Mouse (Mus musculus): ENCODE measurements around the gene Ggt6. TPM values are rescaled to one million over a fixed set of nuclear protein-coding genes. Genes with fewer than 3 reads are reported as not detected.

Gene Ggt6
- polyA plus RNA-seq, 1 experiment, result not detected

DNA sequence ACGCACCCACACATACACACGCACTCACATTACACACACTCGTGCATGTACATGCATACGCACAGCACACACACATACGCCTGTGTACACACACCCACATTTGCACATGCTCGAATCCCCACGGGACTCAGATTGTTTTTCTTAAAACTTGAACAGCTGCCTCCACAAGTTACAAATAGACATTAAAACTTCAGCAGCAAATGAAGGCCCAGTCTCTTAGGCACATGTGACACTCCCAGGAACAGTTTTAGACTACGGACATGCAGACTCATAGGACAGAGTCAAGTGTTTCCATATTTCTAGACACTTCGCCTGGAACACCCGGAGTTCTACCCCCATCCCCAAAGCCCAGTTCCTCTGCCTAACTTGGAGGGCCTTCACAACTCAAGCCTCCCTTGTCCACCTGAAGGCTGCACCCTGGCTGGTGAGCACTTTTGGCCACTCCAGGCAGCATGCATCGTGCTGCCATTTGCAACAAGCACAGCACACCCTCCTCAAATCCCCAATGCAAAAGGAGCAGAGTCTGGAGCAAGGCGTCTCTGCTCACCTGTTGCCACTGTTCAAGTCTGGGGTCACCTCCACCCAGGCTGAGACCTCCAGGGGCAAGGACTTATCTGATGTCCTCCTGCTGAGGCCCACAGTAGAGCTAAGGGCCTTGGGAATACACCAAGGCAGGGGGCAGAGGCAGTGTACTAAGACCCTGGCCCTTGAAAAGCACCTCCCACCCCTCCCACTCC is 25.5 kb upstream of the Ggt6 start:
- TF ChIP-seq CTCF (IDR thresholded peaks at IDR 0.05; ENCODE audit: low read depth, low read length) (no peak), POLR2A (IDR thresholded peaks at IDR 0.05; ENCODE audit: borderline replicate concordance, low read depth, low read length) (no peak)
- H3K4me1 ChIP-seq (ENCODE audit: control insufficient read depth, insufficient read depth, low read length), result no peaks in the 10 kb centered on the region
- H3K4me3 ChIP-seq (ENCODE audit: insufficient read depth, low read length), result no peak overlapping the region
- H3K27ac ChIP-seq (ENCODE audit: insufficient read depth, low read depth, low read length), result no peak overlapping the region

DNA sequence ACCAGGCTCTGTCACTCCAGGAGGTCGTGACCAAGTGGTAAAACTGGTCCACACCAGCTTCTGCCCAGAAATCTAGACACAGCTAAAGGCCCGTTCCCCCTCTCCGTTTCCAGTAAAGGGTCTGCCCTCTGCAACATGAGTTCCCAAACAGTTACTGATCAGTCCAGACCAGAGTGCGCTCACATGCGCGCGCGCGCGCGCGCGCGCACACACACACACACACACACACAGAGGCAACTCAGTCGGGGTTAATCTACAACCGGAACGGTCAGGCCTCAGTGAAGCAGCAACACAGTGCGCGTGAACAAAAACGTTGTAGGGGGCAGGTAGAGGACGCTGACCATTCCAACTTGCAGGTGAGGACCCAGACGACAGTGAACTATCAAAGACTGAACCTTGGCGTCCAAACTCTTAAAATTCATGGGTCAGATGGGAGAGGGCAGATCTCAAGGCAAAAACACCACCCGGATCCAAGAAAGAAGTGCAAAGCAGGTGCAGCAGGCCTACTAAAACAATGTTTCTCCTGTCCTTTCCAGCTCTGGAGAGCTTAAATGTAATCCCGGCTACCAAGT is 24.7 kb upstream of the Ggt6 start:
- TF ChIP-seq CTCF (IDR thresholded peaks at IDR 0.05; ENCODE audit: low read depth, low read length), result no peak
- no peak for TF ChIP-seq POLR2A (IDR thresholded peaks at IDR 0.05; ENCODE audit: borderline replicate concordance, low read depth, low read length)
- Histone ChIP-seq H3K4me3 (ENCODE audit: insufficient read depth, low read length) (0 out of 2 replicates have a peak overlapping the region, but pooled peaks have one; percentile 47), H3K27ac (ENCODE audit: insufficient read depth, low read depth, low read length) (no peak overlapping the region)

DNA sequence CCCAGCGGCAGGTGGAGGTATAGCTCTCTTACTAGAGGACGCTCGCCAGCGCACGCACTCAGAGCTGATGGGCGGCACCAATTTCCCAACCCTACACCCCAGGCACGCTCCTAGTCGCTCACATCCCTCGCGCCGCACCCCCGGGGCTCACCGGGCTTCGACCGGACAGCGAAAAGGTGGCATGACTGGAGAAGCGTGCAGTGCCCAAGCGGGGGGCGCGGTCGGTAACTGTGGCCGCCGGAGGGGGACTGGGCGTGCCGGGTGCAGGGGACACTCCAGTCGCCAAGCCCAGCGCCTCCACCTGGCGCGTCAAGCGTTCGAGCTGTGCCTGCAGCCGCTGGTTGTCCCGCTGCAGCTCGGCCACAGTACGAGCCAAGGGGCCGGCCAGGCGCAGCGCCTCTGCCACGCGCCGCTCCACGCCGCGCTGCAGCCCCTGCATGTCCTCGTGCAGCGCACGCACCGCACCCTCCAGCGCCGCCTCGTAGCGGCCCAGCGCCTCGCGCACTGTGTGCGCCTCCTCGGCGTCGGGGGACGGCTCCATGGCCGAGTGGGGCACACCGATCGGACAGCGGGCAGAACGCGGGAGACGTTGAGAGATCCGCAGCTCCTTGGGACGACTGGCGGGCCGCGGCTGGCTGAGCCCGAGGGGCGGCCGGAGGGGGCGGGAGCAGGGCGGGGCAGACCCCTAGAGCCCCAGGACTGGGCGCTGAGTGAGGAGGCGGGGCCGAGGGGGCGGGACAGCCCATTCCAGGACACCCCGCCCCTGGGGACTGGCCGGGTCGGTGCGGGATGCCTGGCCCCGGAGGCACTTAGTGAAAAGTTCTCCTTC is 24.0 kb upstream of the Ggt6 start, which contains the start of gene Smtnl2:
Gene Smtnl2, minus strand, starts transcription at position 621 of the 829 bp plus-strand sequence.
- TF ChIP-seq POLR2A (IDR thresholded peaks at IDR 0.05; ENCODE audit: borderline replicate concordance, low read depth, low read length) (no peak), CTCF (IDR thresholded peaks at IDR 0.05; ENCODE audit: low read depth, low read length) (no peak)
- no peaks in the 10 kb centered on the region for H3K4me1 ChIP-seq (ENCODE audit: control insufficient read depth, insufficient read depth, low read length)
- no peak within 1 kb of the TSS for H3K27ac ChIP-seq (ENCODE audit: insufficient read depth, low read depth, low read length)
- peak within 1 kb of the TSS; percentile 47 for H3K4me3 ChIP-seq (ENCODE audit: insufficient read depth, low read length)

More for the DNA sequence above, 24.7 kb upstream of the Ggt6 start:
- H3K4me1 ChIP-seq (ENCODE audit: control insufficient read depth, insufficient read depth, low read length), result no peaks in the 10 kb centered on the region

DNA sequence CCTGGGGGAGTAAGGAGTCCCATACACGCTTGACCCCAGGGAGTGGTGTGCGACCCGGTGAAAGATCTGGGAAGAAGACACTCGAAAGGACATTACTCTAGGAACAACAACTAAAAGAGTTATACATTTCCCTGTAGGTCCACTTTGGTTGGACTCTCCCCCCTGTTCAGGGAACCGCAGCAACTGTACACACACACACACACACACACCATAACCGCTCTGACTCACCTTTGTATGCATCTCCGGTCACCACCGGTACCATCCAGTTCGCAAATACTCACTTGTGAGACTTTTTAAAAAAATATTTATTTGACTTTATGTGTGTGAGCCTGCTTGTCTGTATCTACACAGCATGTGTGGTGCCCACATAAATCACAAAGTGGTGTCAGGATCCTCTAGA is 23.4 kb upstream of the Ggt6 start:
- no peak overlapping the region for H3K4me3 ChIP-seq (ENCODE audit: insufficient read depth, low read length)
- H3K4me1 ChIP-seq (ENCODE audit: control insufficient read depth, insufficient read depth, low read length), result no peaks in the 10 kb centered on the region

DNA sequence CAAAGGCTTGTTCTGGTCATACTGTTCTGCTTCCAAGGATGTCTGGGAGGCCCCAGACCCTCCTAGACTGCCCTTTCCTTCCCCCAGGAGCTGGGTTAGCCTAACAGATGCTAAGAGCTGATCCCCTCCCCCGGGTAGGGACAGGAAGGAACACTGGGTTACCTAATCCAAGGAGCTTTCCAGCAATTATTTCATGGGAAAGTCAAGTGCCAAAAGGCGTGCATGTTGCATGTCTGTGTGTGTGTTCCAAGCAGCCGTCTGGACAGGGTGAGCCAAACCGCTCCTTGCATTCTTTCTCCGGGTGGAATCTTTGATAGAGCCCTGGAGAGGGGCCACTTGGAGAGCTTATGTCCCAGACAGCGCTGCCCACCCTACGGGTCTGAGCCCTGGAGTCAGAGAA is 22.3 kb upstream of the Ggt6 start:
- Histone ChIP-seq H3K4me3 (ENCODE audit: insufficient read depth, low read length) (no peak overlapping the region), H3K27ac (ENCODE audit: insufficient read depth, low read depth, low read length) (no peak overlapping the region), H3K4me1 (ENCODE audit: control insufficient read depth, insufficient read depth, low read length) (no peaks in the 10 kb centered on the region)
- TF ChIP-seq POLR2A (IDR thresholded peaks at IDR 0.05; ENCODE audit: borderline replicate concordance, low read depth, low read length) (no peak), CTCF (IDR thresholded peaks at IDR 0.05; ENCODE audit: low read depth, low read length) (no peak)

More for the DNA sequence above, 23.4 kb upstream of the Ggt6 start:
- no peak overlapping the region for H3K27ac ChIP-seq (ENCODE audit: insufficient read depth, low read depth, low read length)
- TF ChIP-seq CTCF (IDR thresholded peaks at IDR 0.05; ENCODE audit: low read depth, low read length) (no peak), POLR2A (IDR thresholded peaks at IDR 0.05; ENCODE audit: borderline replicate concordance, low read depth, low read length) (no peak)

DNA sequence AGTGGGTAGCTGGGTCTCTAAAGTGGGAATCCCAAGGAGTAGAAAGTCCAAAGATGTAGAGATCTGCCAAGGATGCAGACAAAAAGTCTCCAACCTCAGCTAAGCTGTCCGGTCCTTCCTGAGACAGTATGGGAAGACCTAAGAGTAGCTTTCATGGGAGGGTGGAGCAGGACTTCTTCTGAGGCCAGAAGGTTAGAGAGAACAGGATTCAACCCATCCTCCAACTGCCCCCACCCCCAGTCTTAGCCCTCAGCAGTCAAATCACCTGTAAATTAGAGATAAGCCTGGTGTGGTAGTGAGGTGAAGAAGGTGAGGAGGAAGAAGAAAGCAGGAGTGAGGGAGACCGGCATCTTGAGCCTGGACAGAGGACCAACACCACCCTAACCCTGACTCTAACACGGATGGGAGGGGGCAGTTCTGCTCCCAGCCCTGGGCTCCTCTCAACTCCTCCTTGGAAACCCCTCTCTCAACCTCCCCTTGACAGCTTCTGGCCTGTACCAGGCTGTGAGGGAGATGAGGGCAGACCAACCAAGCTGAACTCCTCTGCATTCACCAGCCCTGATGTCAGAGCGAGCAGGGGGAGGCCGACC is 21.6 kb upstream of the Ggt6 start:
- Histone ChIP-seq H3K4me3 (ENCODE audit: insufficient read depth, low read length) (no peak overlapping the region), H3K27ac (ENCODE audit: insufficient read depth, low read depth, low read length) (no peak overlapping the region), H3K4me1 (ENCODE audit: control insufficient read depth, insufficient read depth, low read length) (no peaks in the 10 kb centered on the region)
- TF ChIP-seq POLR2A (IDR thresholded peaks at IDR 0.05; ENCODE audit: borderline replicate concordance, low read depth, low read length), result no peak
- TF ChIP-seq CTCF (IDR thresholded peaks at IDR 0.05; ENCODE audit: low read depth, low read length), result no peak

DNA sequence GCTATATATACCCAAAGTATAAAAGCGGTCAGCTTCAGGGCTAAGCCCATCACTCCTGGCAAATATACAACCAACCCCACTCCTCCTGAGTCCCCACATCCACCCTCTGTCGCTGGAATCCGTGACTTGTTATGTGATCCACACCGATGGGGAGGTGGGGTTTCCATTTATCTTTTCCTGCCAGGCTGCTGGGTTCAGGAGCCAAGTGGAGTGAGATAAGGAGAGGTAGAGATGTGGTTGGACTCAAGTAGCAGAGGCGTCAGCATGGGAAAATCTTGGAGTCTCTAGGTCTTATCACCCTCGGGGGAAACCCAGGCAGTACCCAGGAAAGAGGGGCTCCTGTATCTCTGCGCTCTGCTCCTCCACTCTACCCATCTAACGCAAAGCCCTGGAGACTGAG is 20.2 kb upstream of the Ggt6 start:
- TF ChIP-seq POLR2A (IDR thresholded peaks at IDR 0.05; ENCODE audit: borderline replicate concordance, low read depth, low read length), result no peak
- no peak for TF ChIP-seq CTCF (IDR thresholded peaks at IDR 0.05; ENCODE audit: low read depth, low read length)
- no peak overlapping the region for H3K27ac ChIP-seq (ENCODE audit: insufficient read depth, low read depth, low read length)
- H3K4me1 ChIP-seq (ENCODE audit: control insufficient read depth, insufficient read depth, low read length), result no peaks in the 10 kb centered on the region
- no peak overlapping the region for H3K4me3 ChIP-seq (ENCODE audit: insufficient read depth, low read length)

DNA sequence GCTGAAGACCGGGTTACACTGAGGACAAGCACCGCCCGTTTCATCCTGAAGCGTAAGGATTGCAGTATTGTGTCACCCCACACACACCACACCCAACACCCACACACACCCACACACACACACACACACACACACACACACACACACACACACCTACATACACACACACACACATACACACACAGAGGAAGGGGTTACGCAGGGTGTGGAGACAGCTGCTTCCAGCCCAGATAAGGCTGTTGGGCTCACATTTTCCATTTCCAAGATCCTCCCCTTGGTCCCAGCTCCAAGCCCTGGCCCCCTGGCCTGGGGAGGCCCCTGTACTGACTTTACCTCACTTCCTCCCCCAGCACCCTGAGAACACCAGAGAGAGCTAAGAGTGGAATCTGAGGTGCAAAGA is 18.7 kb upstream of the Ggt6 start:
- H3K4me3 ChIP-seq (ENCODE audit: insufficient read depth, low read length), result no peak overlapping the region
- H3K4me1 ChIP-seq (ENCODE audit: control insufficient read depth, insufficient read depth, low read length), result no peaks in the 10 kb centered on the region
- H3K27ac ChIP-seq (ENCODE audit: insufficient read depth, low read depth, low read length), result no peak overlapping the region
- TF ChIP-seq CTCF (IDR thresholded peaks at IDR 0.05; ENCODE audit: low read depth, low read length), result no peak
- no peak for TF ChIP-seq POLR2A (IDR thresholded peaks at IDR 0.05; ENCODE audit: borderline replicate concordance, low read depth, low read length)

DNA sequence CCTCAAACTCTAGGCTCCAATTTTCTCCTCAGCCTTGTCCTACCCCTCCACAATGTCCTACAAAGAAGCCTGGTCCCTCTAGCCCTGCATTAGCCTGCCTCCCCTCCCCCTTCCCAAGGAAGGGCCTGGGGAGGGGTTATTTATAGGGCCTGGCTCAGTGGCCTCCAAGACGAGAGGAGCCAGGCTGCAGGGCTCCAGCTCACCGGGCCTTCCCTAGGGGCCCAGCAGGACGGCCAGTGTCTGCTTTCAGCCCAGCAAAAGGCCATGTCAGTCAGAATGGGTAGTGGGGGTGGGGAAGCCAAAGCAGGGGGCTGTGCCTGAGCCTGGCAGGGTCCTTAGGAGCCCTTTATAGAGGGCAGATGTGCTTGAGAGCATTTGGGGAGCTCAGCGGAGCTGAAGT is 17.9 kb upstream of the Ggt6 start:
- no peaks in the 10 kb centered on the region for H3K4me1 ChIP-seq (ENCODE audit: control insufficient read depth, insufficient read depth, low read length)
- no peak for TF ChIP-seq CTCF (IDR thresholded peaks at IDR 0.05; ENCODE audit: low read depth, low read length)
- no peak overlapping the region for H3K27ac ChIP-seq (ENCODE audit: insufficient read depth, low read depth, low read length)
- no peak overlapping the region for H3K4me3 ChIP-seq (ENCODE audit: insufficient read depth, low read length)
